Mouse (Mus musculus): Measurements from ENCODE around the gene Capn2.

Gene Capn2

GRCm38 (mm10) chr1:182525601-182526000 is 8.2 kb upstream of the Capn2 start:
- no peak for DNase-seq

- DNase-seq = no peak
Measured at GRCm38 (mm10) chr1:182523692-182524091, 6.3 kb upstream of the Capn2 start.

- no peak for DNase-seq
Measured at GRCm38 (mm10) chr1:182522961-182523360, 5.6 kb upstream of the Capn2 start.

- DNase-seq = no peak
Measured at GRCm38 (mm10) chr1:182520938-182521500, 3.6 kb upstream of the Capn2 start.

- peak; percentile 30 for DNase-seq
Measured at GRCm38 (mm10) chr1:182520091-182520937, 2.9 kb upstream of the Capn2 start.

GRCm38 (mm10) chr1:182519341-182519740 is 1.9 kb upstream of the Capn2 start:
- DNase-seq = no peak

- no peak for DNase-seq
Measured at GRCm38 (mm10) chr1:182518811-182519210, 1.4 kb upstream of the Capn2 start.

GRCm38 (mm10) chr1:182518143-182518680 is 804 bp upstream of the Capn2 start:
- DNase-seq = no peak

GRCm38 (mm10) chr1:182517677-182518011 is 236 bp upstream of the Capn2 start:
- no peak for DNase-seq

- no peak for DNase-seq
Measured at GRCm38 (mm10) chr1:182514803-182515590, 2.4 kb downstream of the Capn2 start.

GRCm38 (mm10) chr1:182513714-182514113 is 3.7 kb downstream of the Capn2 start:
- DNase-seq = no peak

GRCm38 (mm10) chr1:182512901-182513410 is 4.5 kb downstream of the Capn2 start:
- no peak for DNase-seq

GRCm38 (mm10) chr1:182511778-182512177 is 5.6 kb downstream of the Capn2 start:
- no peak for DNase-seq

- no peak for DNase-seq
Measured at GRCm38 (mm10) chr1:182511073-182511472, 6.3 kb downstream of the Capn2 start.

- no peak for DNase-seq
Measured at GRCm38 (mm10) chr1:182509110-182509797, 8.2 kb downstream of the Capn2 start.

- no peak for DNase-seq
Measured at GRCm38 (mm10) chr1:182506229-182506986, 11.0 kb downstream of the Capn2 start.

GRCm38 (mm10) chr1:182505291-182505690 is 12.1 kb downstream of the Capn2 start:
- no peak for DNase-seq

GRCm38 (mm10) chr1:182504223-182504622 is 13.2 kb downstream of the Capn2 start:
- peak; percentile 28 for DNase-seq

- DNase-seq = no peak
Measured at GRCm38 (mm10) chr1:182503206-182503900, 14.1 kb downstream of the Capn2 start.

GRCm38 (mm10) chr1:182502491-182503050 is 14.8 kb downstream of the Capn2 start:
- DNase-seq = no peak
